Mouse (Mus musculus): Measurements from ENCODE around the gene Alox5ap. TPM values are rescaled to one million over a fixed set of nuclear protein-coding genes. Genes with fewer than 3 reads are reported as not detected.

Gene Alox5ap
- total RNA-seq, 1 experiment from 2014 or later: 1,051 TPM

DNA sequence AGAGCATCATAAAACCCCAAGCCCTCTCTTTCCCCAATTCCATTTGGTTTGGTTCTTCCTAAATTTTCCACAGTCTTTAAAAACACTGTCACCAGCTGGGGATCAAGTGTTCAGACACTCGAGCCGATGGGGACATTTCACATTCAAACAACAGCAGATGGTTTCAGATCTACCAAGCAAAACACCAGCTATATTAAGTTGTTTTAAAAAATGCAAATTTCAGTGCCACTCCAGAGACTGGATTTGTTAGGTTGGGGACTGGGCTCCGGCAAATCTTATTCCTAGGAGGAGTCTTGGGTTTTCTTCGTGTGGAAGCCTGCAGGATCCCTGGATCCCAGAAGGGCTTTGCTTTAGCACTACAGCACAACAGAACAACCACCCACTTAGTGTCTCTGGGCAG is 28.5 kb downstream of the Alox5ap start:
- ATAC-seq (replicated peaks; ENCODE audit: insufficient number of reproducible peaks, low FRiP score, low TSS enrichment, poor library complexity, severe bottlenecking): no peak

DNA sequence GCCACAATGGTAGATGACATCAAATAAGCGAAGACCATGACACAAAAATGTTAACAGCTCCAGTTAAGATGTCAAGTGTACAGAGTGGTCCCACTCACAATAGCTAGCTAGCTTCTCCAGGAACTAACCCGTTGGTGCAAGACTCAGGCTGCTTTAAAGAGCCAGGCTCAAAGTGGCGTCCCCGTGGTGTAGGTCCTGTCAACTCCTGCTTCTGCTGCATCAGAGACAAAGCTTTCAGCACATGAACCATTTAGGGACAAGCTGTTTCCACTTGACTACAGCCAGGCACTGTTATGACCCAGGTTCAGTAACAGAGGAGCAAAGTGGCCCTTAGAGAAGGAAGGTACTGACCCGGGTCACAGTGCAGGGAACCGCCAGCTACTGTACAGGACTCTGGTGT is 32.2 kb downstream of the Alox5ap start:
- ATAC-seq (replicated peaks; ENCODE audit: insufficient number of reproducible peaks, low FRiP score, low TSS enrichment, poor library complexity, severe bottlenecking): no peak

DNA sequence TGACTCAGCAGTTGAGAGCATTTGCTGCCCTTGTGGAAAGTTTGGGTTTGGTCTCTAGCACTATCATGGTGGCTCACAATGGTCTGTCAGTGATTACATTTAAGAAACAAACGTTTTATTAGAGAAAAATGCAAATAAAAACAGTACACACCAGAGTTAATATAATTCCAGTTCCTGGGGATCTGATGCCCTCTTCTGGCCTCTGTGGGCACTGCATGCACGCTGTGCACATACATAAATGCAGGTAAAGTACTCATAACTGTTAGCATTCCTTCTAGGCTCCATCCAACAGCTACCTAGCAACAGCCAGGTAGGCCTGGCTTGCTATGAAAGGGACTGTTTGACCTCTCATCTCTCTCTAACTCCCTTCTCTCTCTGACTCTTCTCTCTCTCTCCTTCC is 32.9 kb downstream of the Alox5ap start:
- ATAC-seq (replicated peaks; ENCODE audit: insufficient number of reproducible peaks, low FRiP score, low TSS enrichment, poor library complexity, severe bottlenecking): no peak

GRCm38 (mm10) chr5:149298234-149298633 is 33.7 kb downstream of the Alox5ap start:
- no peak for ATAC-seq (replicated peaks; ENCODE audit: insufficient number of reproducible peaks, low FRiP score, low TSS enrichment, poor library complexity, severe bottlenecking)

DNA sequence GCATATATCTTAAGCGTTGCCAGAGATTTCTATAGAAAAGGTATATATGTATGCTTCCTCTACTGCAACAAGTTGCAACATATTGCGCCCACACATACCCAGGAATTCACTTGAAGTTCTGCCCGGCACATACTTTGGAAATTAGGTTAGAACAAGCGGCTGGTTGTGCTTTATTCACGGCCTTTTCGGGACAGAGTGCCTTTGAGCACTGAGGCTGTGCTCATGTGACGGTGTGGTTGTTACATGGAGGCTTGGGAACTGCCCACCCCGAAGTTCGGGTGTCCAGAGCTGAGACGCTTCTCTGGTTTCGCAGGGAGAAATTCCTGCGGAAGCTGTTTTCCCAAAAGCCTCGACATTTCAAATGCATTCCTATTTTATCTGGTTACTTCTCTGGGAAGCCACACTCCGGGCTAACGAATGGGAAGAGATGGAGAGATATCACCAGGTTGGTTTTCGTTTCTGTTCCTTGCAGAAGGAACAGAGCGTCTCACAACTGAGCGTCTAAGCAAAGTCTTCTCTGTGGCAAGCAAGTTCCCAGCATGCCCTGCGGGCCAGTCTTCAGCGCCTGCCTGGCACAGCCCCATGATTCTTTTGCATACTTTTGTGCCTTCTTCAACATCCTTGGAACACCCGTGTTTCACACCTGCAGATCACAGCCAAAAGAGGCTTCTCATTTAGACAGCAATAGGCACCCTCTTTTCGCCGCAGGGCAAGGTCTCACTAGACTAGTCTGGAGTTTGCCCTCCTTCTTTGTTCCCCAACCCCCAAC is 48.5 kb downstream of the Alox5ap start:
- ATAC-seq (replicated peaks; ENCODE audit: insufficient number of reproducible peaks, low FRiP score, low TSS enrichment, poor library complexity, severe bottlenecking): no peak

DNA sequence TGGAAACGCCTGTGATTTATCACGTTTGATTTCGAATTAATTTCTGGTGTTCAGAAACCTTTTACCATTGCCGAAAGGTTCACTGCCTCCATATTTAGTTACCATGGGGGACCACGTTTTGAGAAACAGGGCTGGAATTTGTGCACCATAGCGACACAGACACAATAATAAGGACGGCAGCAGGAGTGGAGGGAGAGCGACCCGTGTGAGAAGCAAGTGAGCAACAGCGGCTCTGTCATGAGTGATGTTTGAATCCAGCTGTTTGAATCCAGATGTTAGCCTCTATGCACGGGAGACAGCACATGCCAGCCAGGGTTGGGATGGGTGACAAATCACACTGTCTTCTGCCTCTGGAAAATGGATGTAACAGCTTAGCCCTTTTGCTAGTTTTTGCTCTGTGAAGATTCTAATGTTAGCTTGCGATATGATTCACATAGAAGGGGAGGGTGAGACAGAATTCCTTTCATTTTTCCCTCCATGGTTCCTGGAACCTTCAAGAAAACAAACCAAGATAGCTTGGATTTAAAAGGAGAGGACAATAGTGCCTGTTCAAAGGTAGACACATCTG is 50.0 kb downstream of the Alox5ap start:
- no peak for ATAC-seq (replicated peaks; ENCODE audit: insufficient number of reproducible peaks, low FRiP score, low TSS enrichment, poor library complexity, severe bottlenecking)

DNA sequence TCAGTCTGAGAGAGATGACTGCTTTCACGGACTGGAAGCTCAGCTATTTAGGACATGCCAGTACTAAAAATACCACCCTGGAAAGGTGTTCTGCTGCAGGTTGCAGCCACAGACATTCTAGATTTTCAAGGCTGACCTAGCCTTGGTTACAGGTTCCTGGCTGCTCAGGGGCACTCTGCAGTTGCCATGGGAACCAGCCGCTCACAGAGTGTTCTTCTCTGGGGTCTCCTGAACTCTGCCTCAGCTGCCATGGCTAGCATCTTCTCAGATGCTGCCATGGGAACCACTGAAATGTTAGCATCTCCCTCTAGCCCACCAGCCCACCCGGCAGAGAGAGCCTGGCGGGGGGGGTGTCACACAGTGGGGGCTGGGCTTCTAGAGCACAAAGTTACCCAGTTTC is 52.4 kb downstream of the Alox5ap start:
- no peak for ATAC-seq (replicated peaks; ENCODE audit: insufficient number of reproducible peaks, low FRiP score, low TSS enrichment, poor library complexity, severe bottlenecking)

DNA sequence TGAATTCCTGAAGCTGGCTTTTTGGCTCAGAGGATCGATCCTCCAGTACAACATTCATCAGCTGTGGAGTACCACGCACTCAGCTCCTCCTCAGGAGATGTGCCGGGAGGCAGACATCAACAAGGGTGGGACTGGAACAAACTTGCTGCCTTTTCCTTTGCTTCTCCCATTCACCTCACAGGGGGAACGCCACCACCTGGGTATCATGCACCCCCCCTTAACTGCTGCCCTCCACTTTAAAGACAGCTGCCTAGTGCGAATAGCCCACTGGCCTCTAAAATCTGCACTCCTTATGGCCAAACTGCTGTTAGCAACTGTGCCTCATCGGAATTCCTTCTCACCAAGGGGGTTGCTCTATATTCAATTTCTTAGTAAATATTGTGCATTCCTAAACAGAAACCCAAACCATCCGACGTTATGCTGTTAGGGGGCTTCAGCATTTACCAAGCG is 55.3 kb downstream of the Alox5ap start:
- ATAC-seq (replicated peaks; ENCODE audit: insufficient number of reproducible peaks, low FRiP score, low TSS enrichment, poor library complexity, severe bottlenecking): no peak

DNA sequence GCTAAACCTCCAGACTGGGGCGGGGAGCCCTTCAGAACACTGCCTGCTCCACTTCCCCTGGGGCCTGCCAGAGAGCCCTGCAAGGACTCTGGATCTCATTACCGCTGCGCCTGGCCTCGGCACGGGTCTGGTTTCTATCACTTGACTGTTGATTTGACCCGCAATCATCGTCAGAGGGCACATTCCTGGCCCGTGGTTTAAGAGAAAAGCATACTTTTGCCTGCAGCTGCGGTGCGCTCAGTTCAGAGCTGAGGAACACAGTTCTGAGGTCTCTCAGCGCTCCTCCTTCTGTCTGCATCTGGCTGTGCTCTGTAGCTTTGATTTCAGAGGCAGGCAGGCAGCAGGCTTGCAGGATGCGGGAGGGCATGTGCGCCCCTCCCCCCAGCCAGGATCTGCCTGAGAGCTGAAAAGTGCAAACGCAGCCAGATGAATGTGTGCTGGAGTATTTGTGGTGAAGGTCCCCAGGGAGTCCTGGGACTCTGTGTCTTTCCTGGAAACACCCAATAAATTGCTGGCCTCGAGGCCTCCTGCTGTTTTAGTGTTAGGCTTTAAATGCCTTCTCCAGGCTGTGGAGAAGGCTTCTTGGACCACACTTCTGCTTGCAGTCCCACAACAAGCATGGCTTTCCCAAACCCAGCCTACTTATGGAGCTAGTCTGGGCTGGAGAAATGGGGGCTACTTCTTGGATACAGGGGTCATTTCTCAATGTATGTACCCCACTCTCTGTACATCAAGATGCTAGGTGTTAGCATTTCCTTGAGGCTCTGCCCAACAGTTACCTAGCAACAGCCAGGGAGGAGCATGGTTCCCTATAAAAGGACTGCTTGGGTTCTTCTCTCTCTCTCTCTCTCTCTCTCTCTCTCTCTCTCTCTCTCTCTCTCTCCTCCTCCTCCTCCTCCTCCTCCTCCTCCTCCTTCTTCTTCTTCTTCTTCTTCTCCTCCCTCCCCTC is 56.2 kb downstream of the Alox5ap start:
- no peak for ATAC-seq (replicated peaks; ENCODE audit: insufficient number of reproducible peaks, low FRiP score, low TSS enrichment, poor library complexity, severe bottlenecking)

- ATAC-seq (replicated peaks; ENCODE audit: insufficient number of reproducible peaks, low FRiP score, low TSS enrichment, poor library complexity, severe bottlenecking): no peak
These were observed 57.6 kb downstream of the Alox5ap start for GRCm38 (mm10) chr5:149321909-149322841.

DNA sequence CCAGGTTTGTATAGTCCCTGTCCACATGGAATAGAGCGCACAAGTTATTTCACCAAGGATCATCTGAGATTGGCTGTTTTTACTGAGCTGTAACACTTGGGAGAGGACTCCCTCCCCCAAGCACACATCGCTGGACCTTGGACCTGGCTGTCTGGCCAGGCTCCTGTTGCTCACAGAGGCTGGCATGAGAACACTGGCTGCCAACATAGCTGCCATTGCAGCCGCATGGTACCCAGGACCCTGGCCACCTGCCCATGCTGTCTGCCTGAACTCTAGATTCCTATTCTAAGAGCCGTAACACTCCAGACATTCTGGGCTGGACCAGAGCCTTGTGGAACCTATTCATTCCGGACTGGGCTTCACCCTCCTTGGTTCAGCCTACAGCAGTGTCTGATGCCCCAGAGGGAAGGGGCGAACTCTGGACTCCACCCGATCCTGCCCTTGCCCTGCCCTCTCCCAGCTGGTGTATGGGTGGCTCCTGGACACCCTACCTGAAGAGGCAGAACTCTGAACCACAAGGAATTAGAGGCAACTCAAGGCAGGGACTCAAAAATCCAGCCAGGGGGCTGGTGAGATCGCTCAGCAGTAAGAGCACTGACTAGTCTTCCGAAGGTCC is 58.5 kb downstream of the Alox5ap start:
- ATAC-seq (replicated peaks; ENCODE audit: insufficient number of reproducible peaks, low FRiP score, low TSS enrichment, poor library complexity, severe bottlenecking): no peak

DNA sequence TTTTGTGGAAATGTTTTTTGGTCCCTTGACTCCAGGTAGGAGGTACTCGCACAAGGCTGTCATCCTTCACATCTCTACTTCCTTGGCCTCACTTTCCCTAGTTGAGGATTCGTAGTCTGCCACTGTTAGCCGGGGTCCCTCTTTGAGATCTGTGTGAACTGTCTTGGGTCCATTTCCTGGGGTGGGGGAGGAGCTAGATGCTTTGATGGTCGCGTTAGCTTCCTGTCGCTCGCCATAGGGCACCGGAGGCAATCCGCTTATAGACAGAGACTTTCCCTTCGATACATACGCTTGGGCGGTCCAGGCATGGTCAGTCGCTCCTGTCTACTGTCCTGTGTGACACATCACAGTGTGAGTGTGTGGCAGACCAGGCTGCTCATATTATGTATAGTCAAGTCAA is 60.2 kb downstream of the Alox5ap start:
- no peak for ATAC-seq (replicated peaks; ENCODE audit: insufficient number of reproducible peaks, low FRiP score, low TSS enrichment, poor library complexity, severe bottlenecking)

DNA sequence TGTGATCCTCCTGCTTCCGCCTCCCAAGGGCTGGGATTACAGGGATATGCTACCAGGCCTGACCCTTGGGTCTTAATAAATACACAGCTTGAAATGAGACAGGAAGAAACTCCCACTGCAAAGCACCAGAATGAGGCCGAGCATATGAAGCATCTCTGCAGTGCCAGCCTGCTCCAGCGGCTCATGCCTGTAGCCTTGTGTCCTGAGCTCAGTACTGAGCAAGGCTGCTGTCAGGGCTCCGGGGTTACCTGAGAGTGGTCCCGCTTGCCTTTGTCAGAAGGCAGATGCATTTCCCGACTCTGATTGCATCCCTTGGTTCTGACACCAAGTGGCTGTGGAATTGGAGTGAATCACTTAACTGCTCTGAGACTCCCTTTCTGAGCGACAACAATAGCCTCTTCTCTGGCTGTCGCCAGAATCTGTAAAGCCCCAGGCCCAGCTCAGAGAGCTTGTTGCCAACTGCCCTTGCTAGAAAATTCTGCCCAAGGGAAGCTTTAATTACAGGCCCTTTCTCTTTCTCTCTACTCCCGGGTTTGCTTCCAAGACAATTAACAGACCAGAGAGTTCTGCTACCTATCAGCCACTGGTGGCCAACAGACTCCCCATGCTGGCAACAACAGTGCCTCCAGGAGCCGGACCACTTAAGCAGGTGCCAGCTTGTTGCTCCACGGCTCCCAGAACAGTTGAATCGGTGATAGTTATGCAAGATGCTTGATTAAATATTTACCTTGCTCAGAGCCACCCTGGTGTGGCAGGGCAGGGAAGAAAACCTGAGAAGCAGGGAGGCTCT is 64.7 kb downstream of the Alox5ap start:
- ATAC-seq (replicated peaks; ENCODE audit: insufficient number of reproducible peaks, low FRiP score, low TSS enrichment, poor library complexity, severe bottlenecking): no peak

- no peak for ATAC-seq (replicated peaks; ENCODE audit: insufficient number of reproducible peaks, low FRiP score, low TSS enrichment, poor library complexity, severe bottlenecking)
These were observed 66.0 kb downstream of the Alox5ap start for GRCm38 (mm10) chr5:149330601-149331000.

GRCm38 (mm10) chr5:149331407-149332143 is 67.0 kb downstream of the Alox5ap start:
- ATAC-seq (replicated peaks; ENCODE audit: insufficient number of reproducible peaks, low FRiP score, low TSS enrichment, poor library complexity, severe bottlenecking): no peak

DNA sequence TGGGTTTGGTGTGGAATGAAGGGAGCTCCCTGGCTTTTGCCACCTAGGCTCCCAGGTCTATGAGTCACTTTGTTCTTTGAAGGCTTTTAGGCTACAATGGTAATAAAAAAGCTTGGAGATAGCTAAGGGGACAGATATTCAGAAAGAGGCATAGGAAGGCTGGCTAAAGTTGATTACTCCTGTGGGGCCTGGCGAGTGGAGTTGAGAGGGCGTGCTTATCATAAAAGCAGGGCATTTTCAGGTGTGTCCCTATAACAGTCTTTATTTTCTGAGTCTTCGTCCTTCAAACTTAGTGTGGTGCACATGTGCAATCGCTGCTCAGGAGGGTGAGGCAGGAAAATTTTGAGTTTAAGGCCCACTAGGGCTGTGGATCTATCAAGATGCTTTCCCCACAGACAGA is 68.2 kb downstream of the Alox5ap start:
- no peak for ATAC-seq (replicated peaks; ENCODE audit: insufficient number of reproducible peaks, low FRiP score, low TSS enrichment, poor library complexity, severe bottlenecking)
